Mouse (Mus musculus) ovary, adult 2 months (tissue): ENCODE results near the gene Ccsap. TPM values are rescaled to one million over a fixed set of nuclear protein-coding genes. Genes with fewer than 3 reads are reported as not detected.

Experiments
- polyA plus RNA-seq: library from polyadenylated mRNA; depleted of rRNA; stranded (reverse); fragments of >200 nt; gene quantifications from 2 replicates; pipeline ENCODE4 v1.2.3, GENCODE M21; 2012; rRNA removed

Gene Ccsap
- polyA plus RNA-seq: 2.2 and 3.9 TPM in 2 replicates

DNA sequence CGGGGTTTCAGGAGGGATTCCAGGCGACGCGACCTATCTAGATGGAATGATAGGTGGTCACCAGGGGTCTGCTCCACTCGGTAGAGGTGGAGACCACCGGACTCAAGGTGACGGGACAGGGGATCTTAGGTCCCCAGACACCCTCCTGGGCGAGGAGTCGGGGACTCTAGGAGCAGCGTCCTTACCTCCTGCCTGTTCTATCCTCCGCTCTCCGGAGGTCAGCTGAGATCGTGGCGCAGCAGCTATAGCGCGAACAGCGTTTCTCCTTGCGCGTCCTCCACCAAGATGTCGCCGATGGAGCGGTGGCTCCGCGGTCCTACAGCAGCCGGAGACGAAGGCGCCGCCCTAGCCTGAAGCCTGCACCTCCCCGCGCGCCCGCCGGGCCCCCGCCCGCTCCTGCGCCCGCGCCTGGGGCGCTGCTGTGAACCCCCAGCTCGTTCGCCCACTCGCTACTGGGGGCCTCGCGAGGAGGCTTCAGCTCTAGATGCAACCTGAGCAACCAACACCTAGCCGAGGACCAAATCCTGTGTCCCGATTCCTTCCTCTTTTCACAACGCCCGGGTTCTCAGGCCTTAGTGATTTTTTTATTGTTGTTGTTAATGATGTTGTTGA lies at the start of gene Ccsap:
Gene Ccsap (minus strand): TSS at position 562 of the 612 bp plus-strand sequence.

DNA sequence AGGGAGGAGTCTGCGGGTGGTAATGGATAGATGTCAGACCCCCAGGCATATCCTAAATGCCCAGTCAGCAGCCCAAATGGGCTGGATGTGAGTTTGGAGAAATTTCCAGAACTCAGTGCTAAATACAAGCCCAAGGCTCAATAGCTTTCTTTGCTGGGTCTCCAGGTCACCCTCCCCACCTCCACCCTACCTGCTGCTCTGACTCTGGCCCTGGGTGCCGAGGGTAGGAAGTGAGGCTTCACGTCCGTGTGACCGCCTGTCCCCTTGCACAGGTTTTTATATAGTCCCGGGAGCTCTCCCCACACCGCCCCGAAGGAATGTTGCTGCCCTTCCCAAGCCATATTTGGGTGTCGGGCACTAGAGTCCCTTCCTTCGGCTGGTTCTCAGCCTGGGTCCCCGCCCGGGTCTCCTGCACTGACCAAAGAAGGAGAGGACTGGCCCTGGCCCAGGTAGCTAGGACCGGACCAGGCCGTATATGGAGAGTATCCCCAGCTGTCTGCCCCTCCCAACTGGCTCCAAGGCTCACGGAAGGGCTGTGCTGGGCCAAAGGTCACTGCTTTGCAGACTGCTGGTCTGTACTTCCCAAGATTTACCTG lies 34.6 kb upstream of the Ccsap start, which contains the start of gene Acta1:
Gene Acta1 (minus strand): TSS at position 250 of the 596 bp plus-strand sequence.

GRCm38 (mm10) chr8:123805718-123806373 lies 54.2 kb downstream of the Ccsap start, which contains the start of gene Rab4a:
Rab4a (plus strand) TSS chr8:123805985.

Other genes with a start within 250 kb of the Ccsap start
- gene Rhou, start 206.3 kb downstream of the Ccsap start, polyA plus RNA-seq: 24.0 and 26.4 TPM in 2 replicates
- gene Rab4a, start 54.2 kb downstream of the Ccsap start, polyA plus RNA-seq: 16.6 and 21.1 TPM in 2 replicates
- gene Acta1, start 34.5 kb upstream of the Ccsap start, polyA plus RNA-seq: 21.4 and 23.9 TPM in 2 replicates
- 7.8 and 10.6 TPM in 2 replicates for gene Nup133, start 89.1 kb upstream of the Ccsap start, polyA plus RNA-seq
- 11.5 and 16.4 TPM in 2 replicates for gene Abcb10, start 122.9 kb upstream of the Ccsap start, polyA plus RNA-seq
- gene Taf5l, start 161.2 kb upstream of the Ccsap start, polyA plus RNA-seq: 45.6 and 49.0 TPM in 2 replicates
- gene Urb2, start 161.3 kb upstream of the Ccsap start, polyA plus RNA-seq: 5.8 and 6.7 TPM in 2 replicates